Mouse (Mus musculus): ENCODE data around the gene 9130213A22Rik.

9130213A22Rik gene

DNA sequence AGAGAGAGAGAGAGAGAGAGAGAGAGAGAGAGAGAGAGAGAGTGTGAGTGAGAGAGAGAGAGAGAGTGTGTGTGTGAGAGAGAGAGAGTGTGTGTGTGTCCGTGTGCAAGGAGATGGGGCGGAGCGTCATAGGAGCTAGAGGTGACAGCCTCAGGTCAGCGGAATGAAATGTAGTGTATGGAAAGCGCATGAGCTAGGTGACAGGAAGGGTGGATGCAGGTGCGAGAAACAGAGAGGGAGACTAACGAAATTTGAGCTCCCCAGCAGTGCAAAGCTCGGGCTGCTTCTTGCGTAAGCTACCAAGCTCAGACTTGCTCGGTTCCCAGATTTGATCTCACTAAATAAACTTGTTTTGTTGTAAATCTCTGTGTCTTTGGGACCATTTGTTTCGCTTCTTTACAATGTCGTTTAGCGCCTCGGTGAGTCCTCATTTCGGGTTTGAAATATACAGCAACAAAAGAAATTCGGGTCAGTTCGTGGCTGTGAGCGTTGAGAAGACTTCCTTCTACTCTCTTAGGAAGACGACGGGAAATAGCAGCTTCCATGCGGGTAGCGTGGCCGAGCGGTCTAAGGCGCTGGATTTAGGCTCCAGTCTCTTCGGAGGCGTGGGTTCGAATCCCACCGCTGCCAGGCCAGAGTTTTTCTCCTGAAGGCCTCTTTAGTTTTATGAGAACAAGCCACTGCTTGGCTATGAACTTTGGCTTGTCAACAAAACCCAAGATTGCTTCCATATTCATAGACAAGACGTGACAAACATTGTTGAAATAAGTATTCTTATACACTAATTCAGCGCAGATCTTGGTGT is 1.5 kb upstream of the 9130213A22Rik start:
- DNase-seq (ENCODE audit: low spot score in 2 of 2): peak; percentile 93

DNA sequence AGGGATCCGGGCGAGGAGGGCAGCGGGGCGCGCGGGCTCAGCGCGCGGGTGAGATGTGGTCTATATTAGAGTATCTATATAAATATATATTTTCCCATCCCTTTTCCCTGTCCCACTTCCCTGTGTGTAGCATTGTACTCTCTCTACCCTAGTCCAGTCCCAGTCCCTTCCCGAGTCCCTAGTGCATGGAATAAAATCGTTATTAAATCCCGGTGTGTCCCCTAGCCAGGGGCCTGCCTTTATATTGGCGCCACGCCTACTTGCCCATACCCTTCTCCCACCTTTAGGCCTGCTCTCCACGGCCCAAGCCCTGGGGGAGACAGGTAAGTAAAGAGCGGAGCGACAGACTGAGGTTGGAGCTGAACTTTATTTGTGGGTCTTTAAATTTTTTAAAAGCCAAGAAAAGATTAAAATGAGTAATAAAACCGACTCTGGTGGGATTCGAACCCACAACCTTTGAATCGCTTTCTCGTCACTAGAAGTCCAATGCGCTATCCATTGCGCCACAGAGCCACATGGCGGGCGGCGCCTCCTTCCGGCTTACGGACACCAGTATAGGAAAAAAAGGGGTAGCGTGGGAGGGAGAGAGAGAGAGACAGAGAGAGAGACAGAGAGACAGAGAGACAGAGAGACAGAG is 785 bp upstream of the 9130213A22Rik start:
- DNase-seq (ENCODE audit: low spot score in 2 of 2): peak; percentile 95

DNA sequence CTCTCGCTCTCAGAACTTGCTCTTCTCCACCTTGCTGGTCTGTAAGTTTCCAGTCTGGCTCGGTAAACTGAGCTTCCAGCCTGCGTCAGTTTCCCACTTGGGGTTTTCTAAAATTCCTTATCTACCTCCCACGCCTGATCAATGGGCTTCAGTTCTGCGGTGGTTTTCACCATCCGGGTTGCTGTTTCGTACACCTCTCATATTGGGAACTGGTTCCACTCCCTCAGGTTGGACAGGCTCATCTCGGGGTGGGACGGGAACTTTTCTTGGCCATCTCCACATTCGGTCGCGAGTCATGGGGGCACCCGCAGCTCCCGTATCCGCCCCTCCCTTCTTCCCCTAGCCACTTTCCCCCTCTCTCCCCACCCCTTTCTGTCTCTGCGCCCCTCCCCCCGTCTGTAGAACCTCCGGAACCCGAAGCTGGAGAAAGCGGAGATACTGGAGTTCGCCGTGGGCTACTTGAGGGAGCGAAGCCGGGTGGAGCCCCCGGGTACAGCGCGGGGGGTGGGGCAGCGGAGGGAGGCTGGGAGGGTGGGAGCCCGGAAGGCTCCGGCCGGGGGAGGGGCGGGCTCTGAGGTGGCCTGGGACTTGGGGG is 551 bp downstream of the 9130213A22Rik start:
- peak in 1 of 2 experiments; percentile 73 for DNase-seq (ENCODE audit: low spot score in 2 of 2)

DNA sequence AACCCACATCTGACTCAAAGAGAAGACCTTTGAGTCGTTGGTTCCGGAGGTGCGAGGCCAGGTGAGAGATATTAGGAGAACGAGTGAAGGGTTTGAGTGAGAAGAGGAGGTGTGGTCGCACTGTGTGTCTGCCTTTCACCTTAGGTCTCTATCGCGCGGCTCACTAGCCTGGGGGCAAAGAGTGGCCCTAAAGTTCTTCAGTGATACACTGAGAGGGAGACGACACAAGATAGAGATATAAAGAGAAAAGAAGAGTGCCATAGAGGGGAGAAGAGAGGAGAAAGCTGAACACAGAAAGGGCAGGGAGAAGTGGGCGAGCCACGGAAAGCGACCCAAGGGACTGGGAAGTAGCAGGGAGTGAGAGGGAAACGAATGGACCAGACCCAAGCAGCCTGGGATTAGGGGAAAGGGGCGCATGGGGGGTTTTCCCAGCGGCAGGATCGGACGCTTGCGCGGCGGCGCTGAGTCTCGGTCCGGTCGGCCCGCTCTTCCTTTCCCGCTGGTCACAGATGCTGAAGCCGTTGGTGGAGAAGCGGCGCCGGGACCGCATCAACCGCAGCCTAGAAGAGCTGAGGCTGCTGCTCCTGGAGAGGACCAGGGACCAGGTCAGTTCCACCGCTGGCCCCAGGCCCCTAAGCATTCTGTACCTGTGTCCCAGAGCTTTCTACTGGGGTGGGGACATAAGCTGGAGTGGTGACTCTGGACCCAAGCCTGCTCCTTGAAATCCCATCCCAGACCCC is 1.2 kb downstream of the 9130213A22Rik start:
- DNase-seq (ENCODE audit: low spot score in 2 of 2): peak in 1 of 2 experiments; percentile 45

DNA sequence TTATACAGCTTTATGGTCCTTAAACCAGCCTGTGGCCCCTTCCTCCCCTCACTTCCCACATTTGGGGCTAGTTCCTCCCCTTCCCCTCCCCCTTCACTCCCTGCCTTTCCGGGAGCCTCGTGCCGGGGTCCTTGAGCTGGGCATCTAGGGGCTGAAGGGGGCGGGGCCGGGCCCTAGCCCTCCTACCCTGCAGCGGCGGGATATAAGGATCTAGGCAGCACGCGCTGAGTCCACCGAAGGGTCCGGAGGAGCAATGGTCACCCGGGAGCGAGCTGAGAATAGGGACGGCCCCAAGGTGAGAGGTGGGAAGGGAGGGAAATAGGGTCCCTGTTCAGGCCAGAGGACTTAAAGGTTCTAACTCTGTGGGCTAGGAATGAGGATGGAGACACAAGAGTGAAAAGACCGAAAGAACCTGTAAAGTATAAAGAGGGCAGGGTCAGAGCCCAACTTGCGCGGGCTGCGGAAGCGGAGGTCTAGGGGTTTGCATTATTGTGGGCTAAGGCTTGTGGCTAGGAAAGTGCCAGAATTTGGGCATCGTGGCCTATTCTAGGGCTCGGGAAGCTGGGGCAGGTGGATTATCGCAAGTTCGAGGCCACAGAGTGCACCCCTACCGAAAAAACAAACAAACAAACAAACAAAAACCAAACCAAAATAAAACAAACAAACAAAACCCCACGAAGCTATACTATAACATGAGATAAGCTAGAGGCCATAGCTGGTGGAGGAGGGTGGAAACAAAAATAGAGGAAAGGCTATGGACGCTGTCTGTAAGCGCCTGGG is 2.0 kb downstream of the 9130213A22Rik start, which contains the start of gene Hes7:
Gene Hes7, plus strand, starts transcription at position 184 of the 780 bp plus-strand sequence.
- peak in 1 of 2 experiments; percentile 46 for DNase-seq (ENCODE audit: low spot score in 2 of 2)

DNA sequence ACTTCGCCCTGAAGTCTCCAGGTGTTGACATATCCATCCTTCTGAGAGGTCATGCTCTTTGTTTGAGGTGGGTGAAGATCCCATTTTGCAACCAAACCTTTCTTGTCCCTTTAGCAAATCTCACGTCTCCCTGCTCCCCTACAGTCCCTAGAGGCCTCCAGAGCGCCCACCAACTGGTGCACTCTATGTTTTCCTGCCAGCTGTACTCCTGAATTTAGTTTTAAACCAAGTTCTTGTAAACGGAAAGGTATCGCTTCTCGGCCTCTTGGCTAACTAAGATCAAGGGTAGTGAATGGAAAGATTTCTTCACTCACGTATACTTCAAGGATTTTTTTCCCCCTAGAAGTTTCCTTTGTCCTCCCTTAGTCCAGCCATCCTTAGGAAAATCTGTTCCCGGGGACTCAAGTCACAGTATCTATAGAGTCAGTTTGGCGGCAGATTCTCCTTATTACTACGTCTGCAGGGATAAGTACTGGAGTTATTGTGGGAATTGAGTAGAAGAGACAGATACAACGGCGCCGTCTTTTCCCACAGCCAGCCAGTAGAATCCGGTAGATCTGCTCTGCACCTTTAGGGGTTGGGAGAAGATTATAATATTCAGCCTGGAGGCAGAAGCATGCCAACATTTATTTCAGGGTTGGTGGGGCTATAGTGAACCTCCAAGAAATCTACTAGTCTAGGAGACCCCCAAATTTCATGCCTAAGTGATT is 2.8 kb downstream of the 9130213A22Rik start:
- DNase-seq (ENCODE audit: low spot score in 2 of 2): no peak

DNA sequence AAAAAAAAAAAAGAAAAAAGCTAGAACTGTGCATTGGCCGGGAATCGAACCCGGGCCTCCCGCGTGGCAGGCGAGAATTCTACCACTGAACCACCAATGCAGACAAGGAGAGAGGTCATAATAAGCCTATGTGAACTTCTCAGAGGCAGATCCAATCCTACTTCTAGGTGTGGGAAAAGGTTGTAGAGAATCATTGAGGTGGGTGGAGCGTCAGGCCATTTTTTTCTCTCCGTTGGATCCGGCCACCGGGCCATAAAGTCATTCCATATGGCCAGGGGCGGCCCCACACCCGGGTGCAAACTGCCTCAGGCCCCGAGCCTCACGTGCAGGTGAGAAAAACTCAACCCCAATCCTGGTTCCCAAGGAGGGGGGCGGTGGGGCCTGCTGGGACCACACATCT is 3.6 kb downstream of the 9130213A22Rik start:
- DNase-seq (ENCODE audit: low spot score in 2 of 2): peak; percentile 77 to 84

DNA sequence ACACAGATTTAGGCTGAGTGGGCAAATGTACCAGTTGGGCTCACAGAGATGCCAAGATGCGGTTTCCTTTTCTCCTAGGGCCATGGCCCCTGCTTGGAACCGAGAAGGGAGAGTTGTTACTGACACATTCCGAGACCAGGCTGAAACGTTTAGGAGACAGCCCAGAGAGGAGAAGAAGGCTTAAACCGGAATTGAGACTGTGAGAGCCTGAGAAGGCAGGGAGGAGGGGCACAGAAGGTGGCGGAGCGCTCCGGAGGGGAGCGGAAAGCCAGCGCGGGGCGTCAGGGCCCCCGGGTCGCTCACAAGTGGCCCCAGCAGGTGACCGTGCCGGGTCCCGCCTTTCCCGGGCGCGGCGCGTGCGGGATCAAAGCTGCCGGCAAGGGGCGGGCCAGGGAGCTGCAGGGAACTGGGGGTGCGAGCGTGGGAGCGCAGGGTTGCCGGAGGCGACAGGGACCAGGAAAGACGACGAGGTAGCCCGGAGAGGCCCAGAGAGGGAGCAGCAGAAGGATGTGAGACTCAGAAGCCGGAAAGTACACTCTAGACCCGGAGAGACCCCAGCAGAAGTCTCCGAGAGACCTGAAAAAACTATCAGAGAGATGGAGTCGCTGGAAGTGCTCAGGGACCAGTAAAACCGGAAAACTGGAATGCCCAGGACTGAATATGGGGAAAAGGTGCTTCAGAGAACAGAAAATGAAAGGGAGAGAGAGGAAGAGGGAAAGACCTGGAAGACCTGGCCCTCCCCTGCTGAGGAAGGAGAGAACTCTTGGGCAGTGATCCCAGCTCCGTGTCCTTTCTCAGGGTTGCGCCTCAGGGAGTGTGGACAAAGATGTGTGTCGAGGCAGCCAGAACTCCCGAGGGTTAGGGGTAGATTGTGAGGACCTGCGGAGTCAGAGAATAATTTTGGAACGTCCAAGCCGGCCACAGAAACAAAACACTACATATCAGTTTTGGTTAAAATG is 4.4 kb downstream of the 9130213A22Rik start:
- peak; percentile 63 to 67 for DNase-seq (ENCODE audit: low spot score in 2 of 2)

DNA sequence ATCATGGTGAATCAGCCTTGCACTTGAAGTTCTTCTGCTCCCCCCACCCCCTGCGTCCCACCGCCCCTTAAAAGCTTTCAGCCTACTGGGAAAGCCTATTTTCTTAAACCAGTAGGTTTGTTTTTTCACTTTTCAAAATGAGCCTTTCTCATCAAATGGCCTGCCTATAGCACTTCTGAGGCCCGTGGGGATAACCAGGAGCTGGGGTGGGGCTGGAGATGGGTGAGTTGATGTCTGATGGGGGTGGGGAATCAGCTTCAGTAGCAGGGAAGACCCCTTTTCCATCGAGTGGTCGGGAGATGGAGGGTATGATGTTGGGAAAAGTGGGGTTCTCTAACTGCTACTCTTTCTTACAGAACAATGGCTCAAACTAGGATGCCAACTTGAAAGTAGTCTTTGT is 5.5 kb downstream of the 9130213A22Rik start:
- DNase-seq (ENCODE audit: low spot score in 2 of 2): no peak

DNA sequence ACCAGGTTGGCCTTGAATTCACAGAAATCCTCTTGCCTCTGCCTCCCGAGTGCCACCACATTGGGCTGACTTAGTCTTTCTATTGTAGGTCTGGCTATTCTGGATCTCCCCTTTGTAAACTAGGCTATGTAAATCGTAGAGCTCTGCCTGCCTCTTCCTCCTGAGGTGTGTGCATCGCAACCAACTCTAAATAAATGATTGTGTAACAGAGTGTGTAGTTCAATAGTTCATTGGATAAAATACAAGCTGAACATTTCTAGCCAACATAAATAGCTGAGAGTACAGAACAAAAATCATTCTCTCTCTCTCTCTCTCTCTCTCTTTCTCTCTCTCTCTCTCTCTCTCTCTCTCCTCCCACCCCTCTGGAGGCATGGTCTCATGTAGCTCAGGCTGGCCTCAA is 7.8 kb downstream of the 9130213A22Rik start:
- no peak for DNase-seq (ENCODE audit: low spot score in 2 of 2)

DNA sequence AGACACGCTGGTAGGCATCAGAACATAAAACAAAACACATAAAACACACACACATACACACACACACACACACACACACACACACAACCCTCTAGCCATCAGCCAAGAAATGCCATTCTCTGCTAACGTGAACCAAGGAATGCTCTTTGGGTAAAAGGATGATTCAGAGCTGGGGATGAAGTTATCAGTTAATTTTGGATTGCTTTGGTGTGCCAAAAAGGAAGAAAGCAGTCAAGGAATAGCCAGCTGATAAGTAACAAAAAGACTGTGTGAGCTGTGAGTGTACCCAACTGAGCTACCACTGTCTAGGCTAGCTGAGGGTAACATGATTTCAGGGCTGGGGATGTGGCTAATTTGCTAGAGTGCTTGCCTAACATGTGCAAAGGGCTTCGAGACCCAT is 8.4 kb downstream of the 9130213A22Rik start:
- no peak for DNase-seq (ENCODE audit: low spot score in 2 of 2)

DNA sequence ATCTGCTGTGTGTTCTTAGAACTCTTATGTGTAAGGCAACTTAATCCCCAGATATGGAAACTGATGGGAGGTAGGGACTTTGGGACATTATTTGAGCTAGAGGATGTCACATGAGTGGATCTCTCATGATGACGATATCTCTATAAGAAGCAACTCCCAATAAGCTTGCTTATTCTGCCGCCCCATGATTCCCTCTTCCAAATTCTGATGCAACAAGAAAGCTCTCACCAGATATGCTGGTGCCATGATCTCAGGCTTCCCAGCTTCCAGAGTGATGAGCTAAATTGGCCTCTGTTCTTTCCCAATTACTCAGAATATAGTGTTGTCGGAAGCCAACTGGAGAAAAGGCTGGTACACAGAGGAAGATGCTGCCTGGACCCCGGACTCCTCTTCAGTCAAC is 10.5 kb downstream of the 9130213A22Rik start:
- DNase-seq (ENCODE audit: low spot score in 2 of 2): peak in 1 of 2 experiments; percentile 60

DNA sequence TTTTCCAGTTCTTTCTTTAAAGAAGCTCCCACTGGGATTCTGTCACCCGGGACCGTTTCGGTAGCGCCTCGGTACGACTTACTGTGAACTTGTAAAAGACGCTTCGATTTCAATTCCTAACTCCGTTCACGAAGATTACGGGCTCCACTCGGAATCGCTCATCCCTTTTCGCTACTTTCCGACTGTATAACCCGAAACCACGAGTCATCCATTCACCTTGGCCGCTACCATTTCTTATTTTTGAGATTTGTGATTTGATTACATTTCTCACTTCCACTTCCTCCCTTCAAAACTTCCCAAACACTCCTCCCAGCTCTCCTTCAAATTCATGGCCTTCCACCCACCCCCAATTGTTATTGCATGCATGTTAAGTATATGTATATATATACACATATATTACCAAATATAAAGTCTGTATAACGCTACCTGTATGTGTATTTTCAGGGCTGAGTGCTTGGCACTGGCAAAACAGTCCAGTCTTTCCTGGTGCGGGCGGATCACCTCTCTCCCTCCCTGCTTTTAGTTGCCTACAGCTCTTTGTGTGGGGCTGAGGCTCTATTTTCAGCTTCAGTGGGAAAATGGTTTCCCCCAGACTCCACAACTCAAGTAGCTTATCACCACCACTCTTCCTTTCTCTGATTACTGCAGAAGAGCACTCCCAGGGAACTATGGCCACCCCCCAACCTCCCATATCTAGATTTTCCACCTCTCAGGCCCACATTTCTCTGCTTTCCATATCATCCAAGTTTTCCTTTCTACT is 11.2 kb downstream of the 9130213A22Rik start:
- DNase-seq (ENCODE audit: low spot score in 2 of 2): no peak

DNA sequence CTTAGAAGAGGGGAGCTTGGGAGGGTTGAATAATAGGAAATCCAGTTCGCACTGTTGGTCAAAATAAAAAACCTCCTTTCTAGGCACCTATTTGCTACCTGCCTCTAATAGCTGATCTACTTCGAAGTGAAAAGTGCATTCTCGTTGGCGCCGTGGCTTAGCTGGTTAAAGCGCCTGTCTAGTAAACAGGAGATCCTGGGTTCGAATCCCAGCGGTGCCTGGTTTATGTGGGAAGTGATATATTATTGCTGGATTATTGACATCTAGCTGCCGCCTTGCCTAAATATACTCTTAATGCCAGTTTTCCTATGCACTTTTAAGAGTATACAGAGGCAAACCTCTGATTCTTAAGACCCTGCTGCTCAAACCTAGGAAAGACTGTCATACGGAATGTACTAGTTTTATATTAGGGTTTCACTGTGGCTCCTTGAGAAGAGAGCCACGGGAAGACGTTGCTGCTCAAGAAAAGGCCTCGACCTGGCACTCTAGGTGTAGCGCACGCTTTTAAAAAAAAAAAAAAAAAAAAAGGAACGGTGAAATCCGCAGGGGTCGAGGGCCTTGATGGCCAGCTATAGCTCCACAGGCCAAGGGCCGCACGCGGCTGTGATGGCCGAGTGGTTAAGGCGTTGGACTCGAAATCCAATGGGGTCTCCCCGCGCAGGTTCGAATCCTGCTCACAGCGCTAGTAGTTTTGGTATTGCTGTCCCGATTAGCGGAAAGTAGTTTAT is 11.9 kb downstream of the 9130213A22Rik start:
- peak; percentile 91 to 95 for DNase-seq (ENCODE audit: low spot score in 2 of 2)

DNA sequence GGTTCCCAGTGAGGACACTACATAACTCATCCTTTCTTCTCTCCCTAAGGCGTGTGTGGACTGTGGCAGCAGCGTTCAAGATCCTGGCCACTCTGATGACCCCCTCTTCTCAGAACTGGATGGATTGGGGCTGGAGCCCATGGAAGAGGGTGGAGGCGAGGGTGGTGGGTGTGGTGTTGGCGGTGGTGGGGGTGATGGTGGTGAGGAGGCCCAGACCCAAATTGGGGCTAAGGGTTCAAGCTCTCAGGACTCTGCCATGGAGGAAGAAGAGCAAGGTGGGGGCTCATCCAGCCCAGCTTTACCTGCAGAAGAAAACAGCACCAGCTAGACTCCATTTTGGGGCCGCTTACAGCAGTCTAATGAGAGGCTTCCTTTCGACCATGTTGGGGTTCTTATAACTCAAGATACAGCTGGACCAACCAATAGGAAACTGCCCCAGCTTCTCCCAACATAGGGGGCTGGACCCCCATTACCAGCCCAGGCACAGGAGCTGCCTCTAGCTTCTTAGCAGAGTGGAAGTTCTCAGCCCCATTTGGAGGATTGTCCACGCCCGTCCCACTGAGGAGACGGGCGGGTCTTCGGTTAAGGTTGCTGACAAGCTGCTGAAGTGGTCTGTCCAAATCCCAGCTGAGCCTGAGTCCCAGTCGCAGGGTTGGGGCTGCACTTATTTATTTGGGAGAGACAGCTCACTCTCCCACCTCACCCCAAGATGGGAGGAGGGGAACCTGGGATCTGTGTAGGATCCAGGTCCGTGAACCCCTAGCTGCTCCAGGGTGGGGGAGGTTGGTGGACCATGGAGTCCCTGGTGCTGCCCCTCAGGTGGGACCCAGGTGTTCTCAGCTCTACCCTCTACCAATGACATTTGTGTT is 13.1 kb downstream of the 9130213A22Rik start:
- DNase-seq (ENCODE audit: low spot score in 2 of 2): peak in 1 of 2 experiments; percentile 42

DNA sequence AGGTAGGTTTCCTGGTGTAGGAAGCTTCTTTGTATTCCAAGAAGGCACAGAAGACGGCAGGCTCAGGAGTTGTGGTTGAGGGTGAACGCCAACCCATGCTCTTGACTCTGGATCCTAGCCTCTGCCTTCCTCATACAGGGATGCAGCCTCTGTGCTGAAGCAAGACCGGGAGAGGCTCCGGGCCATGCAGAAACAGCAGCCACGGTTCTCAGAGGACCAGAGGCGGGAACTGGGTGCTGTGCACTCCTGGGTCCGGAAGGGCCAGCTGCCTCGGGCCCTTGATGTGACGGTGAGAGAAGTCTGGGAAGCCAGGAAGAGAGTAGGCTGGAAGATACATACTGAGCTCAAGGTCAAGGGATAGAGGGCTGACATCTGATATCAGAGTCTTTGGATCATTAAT is 14.2 kb downstream of the 9130213A22Rik start:
- peak in 1 of 2 experiments; percentile 28 for DNase-seq (ENCODE audit: low spot score in 2 of 2)

DNA sequence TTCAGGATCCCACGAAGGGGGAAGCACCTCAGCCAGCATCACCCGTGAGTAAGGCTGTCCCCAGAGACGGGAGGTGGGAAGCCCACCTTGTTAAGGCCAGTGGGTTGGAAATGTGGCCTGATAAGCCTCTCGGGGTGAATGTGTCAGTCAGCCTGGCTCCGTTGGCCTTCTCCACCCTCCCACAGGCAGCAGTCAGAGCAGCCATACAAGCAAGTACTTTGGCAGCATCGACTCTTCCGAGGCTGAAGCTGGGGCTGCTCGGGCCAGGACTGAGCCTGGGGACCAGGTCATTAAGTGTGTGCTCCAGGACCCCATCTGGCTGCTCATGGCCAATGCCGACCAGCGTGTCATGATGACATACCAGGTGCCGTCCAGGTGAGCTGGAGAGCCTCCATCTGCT is 14.7 kb downstream of the 9130213A22Rik start:
- peak in 1 of 2 experiments; percentile 36 for DNase-seq (ENCODE audit: low spot score in 2 of 2)

Measured in right cerebral cortex, postnatal 10 days (tissue).